Mouse (Mus musculus) T-helper 2 cell (primary cell): ENCODE measurements around the gene Pex12.

Experiments
- in situ Hi-C: fragments of 300-600 bp; cut with MboI, MseI; formaldehyde crosslinking; loops from one replicate; pipeline ENCODE4 v1.15.1; 2025; ENCODE audit warnings: high pct_unique_total_duplicates

The Pex12 gene

GRCm38 (mm10) chr11:83302526-83303251 is at the start of gene Pex12:
TSS of gene Pex12 (minus strand) at chr11:83302586.
- in situ Hi-C loops = no loop called here

- in situ Hi-C loops = loop anchor here (10.0 kb wide), 1 partner anchor 643 kb away; no protein-coding TSS in a partner anchor
These were observed 39.4 kb upstream of the Pex12 start for GRCm38 (mm10) chr11:83341716-83342245.

- in situ Hi-C loops = loop anchor here (10.0 kb wide), 1 partner anchor 645 kb away; no protein-coding TSS in a partner anchor
These were observed 37.3 kb upstream of the Pex12 start for GRCm38 (mm10) chr11:83339705-83340104.

- in situ Hi-C loops = no loop called here
These were observed 33.4 kb upstream of the Pex12 start for GRCm38 (mm10) chr11:83335826-83336225.

GRCm38 (mm10) chr11:83327427-83327826 is 25.0 kb upstream of the Pex12 start:
- in situ Hi-C loops = loop anchor here (10.0 kb wide), 1 partner anchor 97 kb away; the partner anchor contains the start of gene Gas2l2

- in situ Hi-C loops = loop anchor here (10.0 kb wide), 1 partner anchor 98 kb away; the partner anchor contains the start of gene Gas2l2
These were observed 24.3 kb upstream of the Pex12 start for GRCm38 (mm10) chr11:83326692-83327091.

GRCm38 (mm10) chr11:83319048-83319447 is 16.7 kb upstream of the Pex12 start:
- in situ Hi-C loops = no loop called here

- in situ Hi-C loops = no loop called here
These were observed 10.1 kb upstream of the Pex12 start for GRCm38 (mm10) chr11:83312471-83312870.

- in situ Hi-C loops = no loop called here
These were observed 4.4 kb upstream of the Pex12 start for GRCm38 (mm10) chr11:83306700-83307253.

- in situ Hi-C loops = no loop called here
These were observed 2.1 kb upstream of the Pex12 start for GRCm38 (mm10) chr11:83304485-83304884.

GRCm38 (mm10) chr11:83303751-83304150 is 1.4 kb upstream of the Pex12 start:
- in situ Hi-C loops = no loop called here

- in situ Hi-C loops = no loop called here
These were observed 262 bp downstream of the Pex12 start for GRCm38 (mm10) chr11:83302124-83302523.

GRCm38 (mm10) chr11:83301431-83301831 is 955 bp downstream of the Pex12 start:
- in situ Hi-C loops = no loop called here

GRCm38 (mm10) chr11:83299724-83300123 is 2.7 kb downstream of the Pex12 start:
- in situ Hi-C loops = no loop called here

GRCm38 (mm10) chr11:83298225-83299195 is 3.9 kb downstream of the Pex12 start, which contains the start of gene Ap2b1:
TSS of gene Ap2b1 (plus strand) at chr11:83299024.
- in situ Hi-C loops = no loop called here

- in situ Hi-C loops = no loop called here
These were observed 4.6 kb downstream of the Pex12 start for GRCm38 (mm10) chr11:83297816-83298215.

- in situ Hi-C loops = no loop called here
These were observed 8.3 kb downstream of the Pex12 start for GRCm38 (mm10) chr11:83294133-83294532.

- in situ Hi-C loops = no loop called here
These were observed 9.2 kb downstream of the Pex12 start for GRCm38 (mm10) chr11:83293182-83293581.

- in situ Hi-C loops = no loop called here
These were observed 10.2 kb downstream of the Pex12 start for GRCm38 (mm10) chr11:83292251-83292587.

- in situ Hi-C loops = no loop called here
These were observed 10.8 kb downstream of the Pex12 start for GRCm38 (mm10) chr11:83291375-83292250.

GRCm38 (mm10) chr11:83289633-83290032 is 12.8 kb downstream of the Pex12 start:
- in situ Hi-C loops = no loop called here
